Mouse (Mus musculus) pancreas, adult 10 weeks (tissue): ENCODE measurements around the gene Olfr1406. TPM values are rescaled to one million over a fixed set of nuclear protein-coding genes. Genes with fewer than 3 reads are reported as not detected.

ENCODE experiments used
- polyA plus RNA-seq: library from polyadenylated mRNA; stranded (reverse); fragments of 350-450 nt; fragmentation: Illumina TruSeq; extraction: RNeasy Lipid Tissue Mini Kit (QIAGEN cat#74804); gene quantifications from one replicate; pipeline ENCODE4 v1.2.3, GENCODE M21; 2015; ENCODE audit warnings: low read depth, low replicate concordance; ENCODE audit not compliant: insufficient read depth

The Olfr1406 gene
- polyA plus RNA-seq: not detected

GRCm38 (mm10) chr1:173190540-173190939, at the start of gene Olfr1406:
Gene Olfr1406 (minus strand): TSS chr1:173190640.

GRCm38 (mm10) chr1:173227081-173227480, 36.6 kb upstream of the Olfr1406 start, which contains the start of gene Fcer1a:
Gene Fcer1a (minus strand): TSS chr1:173227214.

GRCm38 (mm10) chr1:173212092-173212491, 21.7 kb upstream of the Olfr1406 start, which contains the start of gene Olfr1404:
Gene Olfr1404 (plus strand): TSS chr1:173212392.

GRCm38 (mm10) chr1:173197508-173197907, 7.1 kb upstream of the Olfr1406 start, which contains the start of gene Olfr218:
Gene Olfr218 (plus strand): TSS chr1:173197808.

GRCm38 (mm10) chr1:173137274-173137673, 53.2 kb downstream of the Olfr1406 start, which contains the start of gene Olfr1408:
Gene Olfr1408 (minus strand): TSS chr1:173137374.

Other genes starting within 250 kb of the Olfr1406 start
- not detected for gene Olfr16, start 240.2 kb downstream of the Olfr1406 start, polyA plus RNA-seq
- not detected for gene Olfr1408, start 53.3 kb downstream of the Olfr1406 start, polyA plus RNA-seq
- gene Olfr218, start 7.2 kb upstream of the Olfr1406 start, polyA plus RNA-seq: not detected
- gene Olfr1404, start 21.8 kb upstream of the Olfr1406 start, polyA plus RNA-seq: not detected
- gene Fcer1a, start 36.6 kb upstream of the Olfr1406 start, polyA plus RNA-seq: not detected
- not detected for gene Olfr418, start 75.4 kb upstream of the Olfr1406 start, polyA plus RNA-seq
- gene Mptx2, start 87.1 kb upstream of the Olfr1406 start, polyA plus RNA-seq: not detected
- gene Ackr1, start 143.1 kb upstream of the Olfr1406 start, polyA plus RNA-seq: 5.7 TPM
- not detected for gene Aim2, start 160.2 kb upstream of the Olfr1406 start, polyA plus RNA-seq
- 6.4 TPM for gene Cadm3, start 177.1 kb upstream of the Olfr1406 start, polyA plus RNA-seq